Mouse (Mus musculus) spleen, postnatal 14 days (tissue): Measurements from ENCODE around the gene Dffb.
"Not testable (repeated sequence)": the region's sequence is repeated elsewhere in the genome, so short reads cannot be mapped to it uniquely, and the experiment has no call there.

Source experiments
- DNase-seq, 2 experiments: peaks; one replicate each; pipeline ENCODE4 v3.0.0; 2021 to 2022; ENCODE audit warnings: low spot score in 2 of 2

Gene Dffb

DNA sequence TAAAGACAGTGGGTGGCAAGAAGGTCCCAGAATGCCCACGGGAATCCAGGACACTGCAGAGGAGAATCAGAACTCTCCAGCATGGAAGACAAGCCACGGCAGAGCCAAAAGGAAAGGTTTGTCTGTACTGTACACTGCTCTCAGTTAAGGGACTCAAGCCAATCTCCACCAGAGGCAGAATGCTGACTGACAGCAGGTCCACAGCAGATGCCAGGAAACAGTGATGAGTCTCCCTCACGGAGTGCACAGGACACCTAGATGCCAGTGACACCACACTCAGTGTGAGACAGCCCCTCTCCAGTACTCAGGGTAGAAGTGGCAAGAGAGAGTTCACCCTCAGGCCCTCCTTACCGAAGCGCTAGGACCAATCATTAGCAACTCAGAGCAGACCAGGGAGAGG is 8.3 kb downstream of the Dffb start:
- DNase-seq = no peak

DNA sequence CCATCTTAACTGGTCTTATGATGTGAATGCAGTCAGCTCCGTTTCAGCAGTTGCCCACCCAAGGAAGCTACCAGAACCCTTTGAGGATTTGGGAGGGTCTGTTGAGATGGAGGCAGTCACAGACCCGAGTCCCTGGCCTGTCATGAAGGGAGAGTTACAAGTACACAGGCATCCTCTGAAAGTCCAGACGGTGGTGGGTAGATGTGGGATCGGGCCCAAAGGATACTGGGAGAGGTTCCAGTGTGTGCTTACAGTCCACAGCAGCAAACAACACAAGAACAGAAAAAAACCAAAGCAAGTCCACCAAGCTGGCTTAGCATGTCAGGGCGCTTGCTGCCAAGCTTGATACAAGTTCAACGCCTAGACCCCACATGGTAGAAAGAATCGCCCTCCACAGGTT is 12.3 kb downstream of the Dffb start:
- DNase-seq = no peak

DNA sequence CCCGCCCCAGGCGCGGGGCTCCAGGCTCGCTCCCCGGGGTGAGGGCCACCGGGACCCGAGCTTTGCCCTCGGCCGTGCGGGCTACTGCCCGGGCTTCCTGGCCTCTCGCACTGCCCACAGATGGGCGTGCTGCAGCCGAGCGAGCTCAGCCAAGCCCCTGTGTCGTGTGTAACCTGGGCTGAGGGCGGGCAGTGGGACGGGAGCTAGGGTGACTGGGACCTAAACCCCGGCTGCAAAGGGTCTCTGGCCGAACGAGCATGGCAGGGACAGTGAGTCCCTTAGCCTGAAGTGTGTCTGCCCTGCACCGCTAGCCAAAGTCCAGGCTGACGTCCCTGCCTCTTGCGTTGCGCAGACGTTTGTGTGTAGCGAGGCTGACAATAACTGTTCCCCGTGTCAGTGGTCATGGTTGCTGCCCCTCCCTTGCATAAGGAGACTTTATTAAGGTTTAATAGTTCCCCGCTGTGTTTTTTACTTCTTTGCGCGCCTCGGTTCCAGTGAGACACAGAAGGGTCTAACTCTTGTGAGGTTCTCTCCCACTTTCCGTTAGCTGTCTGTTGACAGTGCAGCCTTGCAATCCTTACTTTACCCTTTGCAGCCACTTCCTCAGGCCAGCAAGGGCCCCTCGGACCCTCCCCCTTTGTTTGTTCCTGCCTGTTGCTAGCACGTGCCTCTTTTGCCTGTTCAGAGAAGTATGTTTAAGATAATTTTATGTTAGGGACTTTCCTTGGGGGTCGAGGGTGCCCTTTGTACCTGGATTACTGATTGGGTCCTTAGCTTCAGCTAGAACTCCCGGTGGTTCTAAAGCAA is 17.3 kb downstream of the Dffb start:
- no peak for DNase-seq

DNA sequence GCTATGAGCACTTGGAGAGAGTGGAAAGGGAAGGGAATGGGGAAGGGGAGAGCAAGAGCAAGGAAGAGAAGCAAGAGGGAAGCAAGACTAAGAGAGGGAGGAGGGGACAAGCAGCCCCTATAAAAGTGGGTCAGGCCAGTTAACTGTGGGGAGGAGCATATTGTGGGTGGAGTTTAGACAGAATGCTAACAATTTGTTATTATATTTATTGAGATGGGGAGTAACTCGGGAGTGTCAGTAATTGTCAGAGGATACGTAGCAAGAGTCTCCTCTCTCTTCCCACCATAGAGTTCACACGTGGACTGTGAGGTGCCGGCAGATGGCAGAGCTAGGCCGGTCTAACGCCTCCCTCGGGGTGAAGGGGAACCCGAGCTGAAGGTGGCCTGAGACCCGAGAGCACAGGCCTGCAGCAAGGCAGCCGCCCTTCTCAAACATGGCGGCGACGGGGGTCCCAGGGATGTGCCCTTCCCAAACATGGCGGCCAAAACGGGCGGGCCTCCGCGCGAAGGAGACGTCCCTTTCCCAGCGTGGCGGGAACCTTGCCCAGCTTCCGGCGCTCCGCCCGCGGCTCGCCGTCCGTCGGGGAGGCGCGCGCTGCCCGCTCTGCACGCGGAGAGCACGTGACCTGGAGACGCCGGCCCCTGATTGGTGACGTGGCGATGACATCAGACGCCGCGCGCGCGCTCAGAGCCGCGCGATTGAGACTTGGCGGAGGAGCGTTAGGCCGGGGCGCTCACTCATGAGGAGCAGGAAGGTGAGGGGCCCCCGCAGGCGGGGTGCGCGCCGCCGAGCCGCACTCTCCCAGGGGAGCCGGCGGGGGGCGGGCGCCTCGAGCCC is 18.1 kb downstream of the Dffb start, which contains the start of gene A430005L14Rik:
Gene A430005L14Rik, plus strand, starts transcription at position 669 of the 837 bp plus-strand sequence.
- DNase-seq = peak; percentile 88 to 92

DNA sequence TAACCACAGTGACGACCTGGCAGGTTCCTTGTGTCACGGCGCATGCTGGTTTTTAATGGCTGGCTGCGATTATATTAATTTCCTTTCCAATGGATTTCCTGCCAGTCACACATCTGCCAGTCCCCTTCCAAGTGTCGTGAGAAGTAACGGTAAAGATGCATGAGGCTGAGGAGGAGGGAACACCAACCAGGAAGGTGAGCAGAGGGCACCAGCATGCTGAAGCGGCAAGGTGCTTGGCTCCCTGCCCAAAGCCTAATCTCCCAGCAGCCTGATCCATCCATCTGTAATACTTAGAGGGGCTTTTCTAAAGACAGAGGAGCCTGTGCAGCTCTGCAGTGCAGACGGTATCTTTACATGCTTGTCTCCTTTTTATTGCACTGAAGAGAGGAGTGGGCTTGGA is 19.3 kb downstream of the Dffb start:
- DNase-seq = no peak

DNA sequence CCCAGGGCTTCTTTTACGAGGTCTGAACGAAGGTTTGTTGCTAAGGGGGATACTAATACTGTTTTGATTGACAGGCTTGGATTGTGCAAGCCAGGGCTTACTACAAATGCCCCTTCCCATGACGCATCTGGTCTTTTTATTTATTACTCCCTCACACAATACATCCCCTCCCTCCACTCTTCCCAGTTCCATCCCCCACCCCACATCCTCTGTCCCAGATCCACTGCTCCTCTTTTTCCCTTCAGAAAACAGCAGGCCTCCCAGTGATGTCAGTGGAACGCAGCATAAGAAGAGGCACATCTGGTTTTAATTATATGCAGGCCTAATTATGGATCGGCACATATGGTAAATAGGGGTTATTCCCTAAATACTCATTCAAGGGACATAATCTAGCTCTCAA is 23.2 kb downstream of the Dffb start:
- no peak for DNase-seq

DNA sequence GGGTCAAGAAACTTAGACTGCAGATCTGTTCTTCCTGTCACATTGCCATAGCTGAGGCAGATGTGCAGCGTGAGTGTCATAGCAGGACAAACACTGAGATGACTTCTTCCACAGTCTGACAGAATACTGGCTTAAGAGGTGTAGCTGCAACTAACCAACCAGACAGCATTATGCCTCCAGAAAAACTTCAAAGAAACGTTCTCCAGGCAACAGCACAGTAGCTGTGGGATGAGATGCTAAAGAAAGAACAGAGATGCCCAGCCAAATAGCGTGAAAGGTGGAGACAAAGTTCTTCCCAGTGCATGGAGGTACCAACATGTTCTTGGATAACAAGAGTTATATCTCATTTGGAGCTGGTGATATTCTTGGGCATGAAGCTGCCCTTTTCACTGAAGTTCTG is 23.8 kb downstream of the Dffb start:
- DNase-seq = no peak

DNA sequence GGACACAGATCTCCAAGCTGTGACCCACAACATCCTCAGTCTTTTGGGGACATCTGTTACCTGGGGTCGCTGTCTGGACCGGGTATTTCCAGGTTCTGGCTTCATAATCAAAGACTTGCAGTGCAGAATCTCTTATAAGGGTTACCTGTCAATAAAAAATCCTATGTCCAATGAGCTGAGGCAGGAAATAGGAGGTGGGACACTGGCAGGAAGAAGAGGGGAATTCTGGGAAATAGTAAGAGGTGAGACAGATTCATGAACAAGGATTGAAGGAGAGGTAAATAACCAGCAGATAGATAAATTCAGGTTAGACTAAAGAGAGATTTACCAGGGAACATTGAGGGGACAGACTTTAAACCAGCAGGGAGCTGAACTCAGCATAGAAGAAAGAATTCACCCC is 24.6 kb downstream of the Dffb start:
- DNase-seq = no peak

DNA sequence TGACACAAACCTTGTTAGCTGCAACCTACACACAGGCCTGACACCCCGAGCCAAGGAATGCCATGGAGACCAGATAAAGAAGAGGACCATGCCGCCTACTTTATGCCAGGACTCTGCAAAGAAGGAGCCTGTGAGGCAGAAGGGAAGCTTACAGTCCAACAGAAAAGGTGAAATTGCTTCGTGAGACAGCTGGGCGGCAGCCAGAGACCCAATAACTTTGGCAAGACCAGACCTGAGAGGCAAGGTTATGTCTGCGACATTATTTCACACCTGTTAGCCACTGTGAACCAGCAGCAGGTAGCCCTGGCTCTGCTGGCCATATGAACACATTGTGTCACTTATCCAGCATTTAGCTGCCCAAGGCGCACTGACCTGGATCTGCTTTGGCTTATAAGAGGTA is 29.2 kb downstream of the Dffb start:
- DNase-seq = no peak

DNA sequence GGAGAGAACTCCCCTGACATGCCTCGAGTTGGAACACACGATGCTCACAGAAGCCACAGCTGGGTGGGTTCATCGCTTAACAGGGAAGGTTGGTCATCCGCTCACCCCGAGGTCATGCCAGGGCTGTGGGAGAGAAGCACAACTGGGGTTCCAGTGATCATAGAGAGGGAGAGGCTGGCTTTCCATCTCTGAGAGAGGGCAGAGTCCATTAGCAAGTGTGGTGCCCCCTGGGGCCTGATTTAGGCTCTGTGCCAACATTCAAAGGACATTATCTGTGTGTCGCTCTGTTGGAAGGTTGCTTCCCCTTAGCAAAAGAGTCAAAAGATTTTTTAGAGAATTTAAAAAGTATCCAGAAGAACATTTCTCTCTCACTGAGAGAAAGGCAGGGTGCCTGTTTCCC is 30.7 kb downstream of the Dffb start:
- no peak for DNase-seq

DNA sequence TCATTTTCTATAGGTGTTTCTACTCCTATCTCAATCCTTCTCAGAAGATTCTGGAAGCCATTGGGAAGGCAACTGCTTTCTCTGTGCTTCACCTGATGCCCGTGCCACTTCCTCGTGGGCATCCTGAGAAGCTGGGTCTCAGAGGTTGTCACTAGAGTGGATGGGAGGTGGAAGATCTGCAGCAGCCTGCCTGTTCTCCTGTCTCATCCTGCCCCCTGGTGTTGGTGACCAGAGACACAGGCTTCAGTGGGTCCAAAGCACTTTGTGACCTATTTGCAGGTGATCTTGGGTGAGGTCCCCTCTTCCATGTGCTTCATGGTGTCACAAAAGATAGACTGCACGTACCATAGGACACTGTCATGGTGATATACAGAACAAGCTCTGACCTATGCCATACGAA is 31.7 kb downstream of the Dffb start:
- DNase-seq = no peak

DNA sequence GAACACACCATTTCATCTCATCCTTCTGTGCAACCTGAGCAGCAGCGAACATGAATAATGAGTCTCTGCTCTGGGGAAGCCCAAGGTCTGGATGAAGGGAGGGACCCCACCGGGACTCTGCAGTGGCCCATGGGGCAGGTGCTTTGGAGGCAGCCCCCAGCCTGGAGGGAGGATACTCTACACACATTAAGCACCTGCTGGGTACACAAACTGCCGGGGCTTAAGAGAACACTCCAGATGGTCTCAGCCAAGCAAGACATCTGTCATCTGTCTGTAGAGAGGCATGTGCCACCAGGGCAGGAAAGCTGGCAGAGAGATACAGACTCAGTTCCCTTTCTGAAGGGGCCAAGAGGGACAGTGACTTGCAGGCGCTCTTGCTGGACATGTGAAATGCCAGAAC is 45.0 kb downstream of the Dffb start:
- DNase-seq = no peak

DNA sequence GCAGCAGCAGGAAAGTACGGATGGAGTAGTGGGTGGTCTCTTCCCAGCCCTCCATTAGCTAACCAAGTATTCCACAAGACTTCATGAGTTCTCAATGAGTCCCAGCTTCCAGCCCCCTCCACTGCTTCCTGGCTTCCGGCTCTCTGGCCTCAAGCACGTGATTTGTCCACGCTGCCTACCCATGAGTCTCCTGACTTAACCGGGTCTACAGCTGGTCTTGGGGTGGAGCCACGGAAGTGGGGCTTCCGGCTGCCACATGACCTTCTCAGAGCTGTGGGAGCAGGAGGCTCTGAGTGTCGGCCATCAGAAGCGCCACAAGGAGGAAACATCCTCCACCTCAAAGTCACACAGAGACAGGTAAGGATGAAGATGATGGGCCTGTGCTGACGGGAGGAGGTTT is 45.5 kb downstream of the Dffb start:
- no peak for DNase-seq

DNA sequence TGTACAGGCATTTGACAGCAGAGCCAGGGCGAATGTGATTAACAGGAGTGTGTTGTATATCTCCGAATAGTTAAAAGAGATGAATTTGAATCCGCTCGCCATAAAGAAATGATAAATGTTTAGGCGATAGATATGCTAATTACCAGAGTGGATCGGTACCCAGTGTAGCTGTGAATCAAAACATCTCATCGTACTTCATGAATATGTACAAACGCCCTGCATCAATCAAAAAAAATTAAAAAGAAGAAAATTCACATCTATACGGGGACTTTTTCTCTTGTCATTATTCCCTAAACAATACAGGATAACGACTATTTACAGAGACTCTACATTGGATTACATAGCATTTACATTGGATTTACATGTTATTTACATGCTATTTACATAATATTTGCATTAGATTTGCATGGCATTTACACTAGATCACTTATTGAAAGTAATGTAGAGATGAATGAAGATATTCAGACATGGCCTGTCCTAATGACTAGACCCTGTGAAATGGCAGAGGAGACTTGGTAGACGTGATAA is 46.1 kb downstream of the Dffb start:
- no peak for DNase-seq

DNA sequence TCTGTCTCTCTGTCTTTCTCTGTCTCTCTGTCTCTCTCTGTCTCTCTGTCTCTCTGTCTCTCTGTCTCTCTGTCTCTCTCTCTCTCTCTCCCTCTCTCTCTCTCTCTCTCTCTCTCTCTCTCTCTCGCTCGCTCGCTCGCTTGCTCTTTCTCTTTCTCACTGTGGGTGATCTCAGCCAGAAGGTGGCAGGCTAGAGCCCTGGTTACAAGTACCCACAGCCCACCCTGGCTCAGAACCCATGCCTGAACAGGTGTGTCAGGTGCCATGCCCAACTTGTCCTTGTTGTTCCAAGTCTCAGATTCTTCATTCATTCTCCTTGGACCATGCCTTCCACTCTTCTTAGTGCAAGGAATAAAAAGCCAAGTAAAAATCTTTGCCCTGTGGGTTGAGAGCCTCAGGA is 52.8 kb downstream of the Dffb start:
- not testable (repeated sequence) for DNase-seq

DNA sequence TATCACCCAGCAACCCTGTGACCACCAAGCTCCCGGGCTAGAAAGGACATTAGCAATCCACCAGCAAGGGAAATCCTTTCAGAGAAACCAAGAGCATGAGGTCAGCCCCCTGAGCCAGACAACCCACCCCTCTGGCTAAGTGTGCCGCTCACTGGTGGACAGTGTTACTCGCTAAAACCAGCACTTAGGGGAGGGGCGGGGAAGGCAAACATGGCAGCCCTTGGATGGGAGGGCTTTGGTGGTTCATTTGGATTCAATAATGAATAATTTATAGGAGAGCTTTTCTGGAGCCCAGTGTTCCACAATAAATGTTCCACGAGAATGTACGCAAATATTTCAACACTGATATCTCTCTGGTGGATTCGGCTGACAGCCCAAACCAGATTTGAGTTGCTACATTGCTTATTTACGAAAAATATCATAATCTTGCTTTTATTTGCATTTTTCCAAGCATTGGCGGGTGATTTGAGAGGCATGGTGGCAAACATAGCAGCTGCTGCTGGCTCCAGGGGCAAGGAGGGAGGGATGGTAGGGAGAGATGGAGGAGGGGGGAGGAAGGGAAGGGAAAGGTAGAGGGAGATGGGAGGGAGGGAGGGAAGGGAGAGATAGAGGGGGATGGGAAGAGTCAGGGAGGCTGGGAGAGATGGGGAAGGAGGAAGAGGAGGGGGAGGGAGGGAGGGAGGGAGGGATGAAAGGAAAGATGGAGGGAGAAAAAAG is 54.3 kb downstream of the Dffb start:
- no peak for DNase-seq

DNA sequence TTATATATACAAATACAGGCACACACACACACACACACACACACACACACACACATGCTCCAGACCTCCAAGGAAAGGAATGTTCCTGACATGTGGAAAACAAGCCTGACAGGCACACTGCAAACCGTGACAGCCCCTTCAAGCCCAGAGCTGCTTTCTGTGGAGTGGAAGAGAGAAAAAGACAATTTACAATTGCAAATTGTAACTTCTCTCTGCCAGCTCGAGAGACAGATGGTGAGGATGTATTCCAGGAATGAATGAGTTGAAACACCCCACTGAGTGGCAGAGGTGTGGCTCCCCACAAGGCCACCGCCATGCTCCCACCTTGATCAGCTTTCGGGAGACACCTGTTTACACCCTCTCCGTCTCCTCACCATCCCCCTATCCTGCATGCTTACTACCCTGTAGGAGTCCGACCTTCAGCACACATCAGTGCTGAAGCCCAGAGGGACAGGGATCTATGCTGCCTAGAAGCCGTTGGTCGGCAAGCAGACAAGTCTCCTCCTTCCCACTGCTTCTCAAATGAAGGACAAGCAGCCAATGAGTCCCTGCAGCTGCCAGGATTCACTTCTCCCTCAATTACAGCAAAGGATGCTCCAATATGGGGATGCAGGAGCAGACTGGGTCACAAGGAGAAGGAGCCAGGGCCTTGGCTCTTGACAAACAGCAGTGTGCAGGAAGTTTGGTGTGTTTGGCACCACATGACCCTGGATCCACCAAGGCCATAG is 57.0 kb downstream of the Dffb start:
- no peak for DNase-seq
